ENCODE assay signal across 8 mouse cellular contexts in genomic region chr11:120800061-120800904, GRCm38 (mm10). TPM values are rescaled to one million over a fixed set of nuclear protein-coding genes. Genes with fewer than 3 reads are reported as not detected.
DNase-seq lines count a peak whose midpoint lies in the region; ATAC-seq lines count a peak whose summit lies in the region.

No protein-coding gene starts in this region.

- H3K4me3 ChIP-seq in hindbrain, embryonic 13.5 days, result no peak overlapping the region

- ATAC-seq in hindbrain, embryonic 13.5 days (ENCODE audit: low FRiP score), result peak; percentile 57

- peak overlapping the region; percentile 44 for H3K27ac ChIP-seq in hindbrain, embryonic 13.5 days

- peak; percentile 96 for DNase-seq in R1 (ENCODE audit: low read depth, low spot score)
- peak; percentile 89 to 93 for DNase-seq in cerebellum, postnatal 25 days
- DNase-seq in frontal cortex, postnatal 25 days (ENCODE audit: low spot score in 2 of 2), result peak; percentile 66 to 84
- peak; percentile 69 to 94 for DNase-seq in layer of hippocampus, postnatal 25 days (ENCODE audit: extremely low spot score in 1 of 2, low spot score in 1 of 2)
- peak; percentile 95 for DNase-seq in lung, postnatal 36 days
- peak; percentile 97 for DNase-seq in retina, embryonic 14.5 days (ENCODE audit: low spot score)
- peak; percentile 72 to 81 for DNase-seq in thymus, postnatal 36 days

- H3K27me3 ChIP-seq in hindbrain, embryonic 13.5 days, result no peaks in the 10 kb centered on the region

- peaks cover 15% of the 10 kb centered on the region for H3K4me1 ChIP-seq in hindbrain, embryonic 13.5 days (replicated peaks)

- peak overlapping the region; percentile 47; the same call in 1 of the 2 replicates for H3K9ac ChIP-seq in hindbrain, embryonic 13.5 days

- H3K4me2 ChIP-seq in hindbrain, embryonic 13.5 days, result no peak overlapping the region

- H3K9me3 ChIP-seq in hindbrain, embryonic 13.5 days, result no peaks in the 10 kb centered on the region

- 12% methylated on average over 10 of the region's 10 CpGs for WGBS in hindbrain, embryonic 13.5 days

- peaks cover 6% of the 10 kb centered on the region for H3K36me3 ChIP-seq in hindbrain, embryonic 13.5 days

RNA-seq across cellular contexts. Expression of gene Dus1l, which starts 4.1 kb away (rescaled TPM):
- polyA plus RNA-seq in hindbrain, embryonic 13.5 days (2015; fragmentation: Nextera tagmentation; extraction: Ambion mirVana), result 45.6 and 48.6 TPM in 2 replicates
- total RNA-seq in layer of hippocampus, postnatal 25 days (2021), result 10 to 100 TPM; 45.7 to 50.0 TPM

RNA-seq across cellular contexts. Expression of gene Gps1, which starts 16.2 kb away (rescaled TPM):
- polyA plus RNA-seq in hindbrain, embryonic 13.5 days (2015; fragmentation: Nextera tagmentation; extraction: Ambion mirVana), result 265 and 274 TPM in 2 replicates
- total RNA-seq in layer of hippocampus, postnatal 25 days (2021), result 100 to 1,000 TPM; 147 to 153 TPM

RNA-seq across cellular contexts. Expression of gene Rfng, which starts 16.3 kb away (rescaled TPM):
- polyA plus RNA-seq in hindbrain, embryonic 13.5 days (2015; fragmentation: Nextera tagmentation; extraction: Ambion mirVana), result 98.0 and 98.5 TPM in 2 replicates
- total RNA-seq in layer of hippocampus, postnatal 25 days (2021), result 10 to 100 TPM; 68.8 to 74.1 TPM

RNA-seq across cellular contexts. Expression of gene Fasn, which starts 24.1 kb away (rescaled TPM):
- polyA plus RNA-seq in hindbrain, embryonic 13.5 days (2015; fragmentation: Nextera tagmentation; extraction: Ambion mirVana), result 67.9 and 69.7 TPM in 2 replicates
- total RNA-seq in layer of hippocampus, postnatal 25 days (2021), result 100 to 1,000 TPM; 191 to 198 TPM

RNA-seq across cellular contexts. Expression of gene Hmga1b, which starts 37.7 kb away (rescaled TPM):
- 0.94 and 2.1 TPM in 2 replicates for polyA plus RNA-seq in hindbrain, embryonic 13.5 days (2015; fragmentation: Nextera tagmentation; extraction: Ambion mirVana)
- 10 to 100 TPM; 19.9 to 22.8 TPM for total RNA-seq in layer of hippocampus, postnatal 25 days (2021)
